Mouse (Mus musculus): ENCODE results near the gene Secisbp2.

DNA sequence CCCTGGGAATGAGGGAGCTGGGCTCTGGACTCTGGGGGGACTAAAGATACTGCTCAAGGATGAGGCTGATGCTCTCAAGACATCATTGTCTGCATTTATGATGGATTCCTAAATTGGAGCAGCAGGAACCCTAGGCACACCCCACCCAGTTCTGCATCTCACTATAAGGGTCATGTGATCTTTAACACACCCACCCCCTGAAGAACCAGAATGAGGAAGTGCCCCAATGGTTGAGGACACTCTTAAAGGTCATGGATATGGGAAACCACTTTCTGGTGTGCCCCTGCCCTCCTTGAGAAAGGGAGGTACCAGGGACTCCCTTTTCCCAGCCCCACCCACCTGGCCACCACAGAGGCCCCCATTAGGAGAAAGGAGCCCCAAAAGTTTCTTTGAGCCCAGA lies 45.0 kb downstream of the Secisbp2 start:
- TF ChIP-seq POLR2A (IDR thresholded peaks at IDR 0.05; ENCODE audit: low read depth, low read length) (no peak), CTCF (IDR thresholded peaks at IDR 0.05; ENCODE audit: borderline replicate concordance, insufficient read depth, low read length) (no peak)
